Mouse (Mus musculus) midbrain, postnatal 0 days (tissue): ENCODE measurements around the gene Lysmd3. TPM values are rescaled to one million over a fixed set of nuclear protein-coding genes. Genes with fewer than 3 reads are reported as not detected.
A peak's percentile ranks its signal among the peaks of the same experiment; 100 is the strongest.

Experiments used
- ATAC-seq: fragments of 200-750 bp; cut with Nextera tagmentation; 2 replicates; pipeline ENCODE4 v1.8.0; 2017; ENCODE audit warnings: moderate number of reproducible peaks, mild to moderate bottlenecking, moderate TSS enrichment, moderate library complexity; ENCODE audit not compliant: low FRiP score
- DNase-seq: peaks from one replicate; pipeline ENCODE4 v3.0.0-alpha.2; 2015; ENCODE audit warnings: low spot score
- H3K27ac ChIP-seq: fragments of 300-500 bp; sonication (generic); 2 replicates; pipeline ENCODE4 v1.5.1; 2014; ENCODE audit warnings: low read depth, mild to moderate bottlenecking, low read length, mixed read lengths
- H3K27me3 ChIP-seq: fragments of 300-500 bp; sonication (generic); 2 replicates; pipeline ENCODE4 v1.6.1; 2014; ENCODE audit warnings: low read length, control low read depth, mixed read lengths; ENCODE audit not compliant: insufficient read depth
- H3K36me3 ChIP-seq: fragments of 300-500 bp; sonication (generic); 2 replicates; pipeline ENCODE4 v1.6.1; 2014; ENCODE audit warnings: low read length, control low read depth, mixed read lengths; ENCODE audit not compliant: insufficient read depth
- H3K4me1 ChIP-seq: fragments of 300-500 bp; sonication (generic); 2 replicates; pipeline ENCODE4 v1.6.1; 2014; ENCODE audit warnings: mild to moderate bottlenecking, control low read depth, antibody characterized with exemption, low read length, mixed read lengths; ENCODE audit not compliant: insufficient read depth
- H3K4me2 ChIP-seq: fragments of 300-500 bp; sonication (generic); 2 replicates; pipeline ENCODE4 v1.6.1; 2014; ENCODE audit warnings: low read depth, mild to moderate bottlenecking, low read length, mixed read lengths; ENCODE audit not compliant: poor library complexity, severe bottlenecking
- H3K4me3 ChIP-seq: fragments of 300-500 bp; sonication (generic); 2 replicates; pipeline ENCODE4 v1.5.1; 2014; ENCODE audit warnings: low read depth, mild to moderate bottlenecking, low read length, moderate library complexity
- H3K9ac ChIP-seq: fragments of 300-500 bp; sonication (generic); replicated peaks from 2 replicates; pipeline ENCODE4 v1.6.1; 2014; ENCODE audit warnings: mild to moderate bottlenecking, low read length, moderate library complexity, mixed read lengths; ENCODE audit not compliant: poor library complexity, severe bottlenecking
- H3K9me3 ChIP-seq: fragments of 300-500 bp; sonication (generic); 2 replicates; pipeline ENCODE4 v1.6.1; 2016; ENCODE audit warnings: low read length, control low read depth
- CTCF ChIP-seq: IDR thresholded peaks from 2 replicates; pipeline ENCODE4 v1.5.1; 2016; ENCODE audit warnings: antibody characterized with exemption, mild to moderate bottlenecking
- WGBS: fragments of 180-500 bp; shearing (Covaris S2); extraction: QIAGEN DNeasy Blood & Tissue Kit; methylation state at CpG from one replicate; pipeline ENCODE4 v1.1.7; 2014; 5-methylcytosine and 5-hydroxymethylcytosine counted together
- polyA plus RNA-seq: library from polyadenylated mRNA; unstranded; fragments of >200 nt; fragmentation: Nextera tagmentation; extraction: Ambion mirVana; gene quantifications from 2 replicates; pipeline ENCODE4 v1.2.1, GENCODE M21; 2015
- total RNA-seq: library from RNA; depleted of rRNA; stranded (reverse); fragments of >200 nt; gene quantifications from 2 replicates; pipeline ENCODE4 v1.2.3, GENCODE M21; 2014

Gene Lysmd3
- total and polyA plus RNA-seq, 2 experiments from 2014 or later: 13.7 to 15.6 TPM

- Histone ChIP-seq H3K4me2 (peak within 1 kb of the TSS; percentile 97), H3K27ac (no peak within 1 kb of the TSS), H3K27me3 (no peaks in the 10 kb centered on the region), H3K9me3 (no peaks in the 10 kb centered on the region), H3K4me1 (no peaks in the 10 kb centered on the region), H3K4me3 (peak within 1 kb of the TSS; percentile 59), H3K9ac (peak within 1 kb of the TSS; percentile 54), H3K36me3 (no peaks in the 10 kb centered on the region)
- ATAC-seq (peak; percentile 99), DNase-seq (peak; percentile 93)
- TF ChIP-seq CTCF: no peak
- 1% methylated on average over 42 of the region's 42 CpGs for WGBS
These were observed 24.6 kb upstream of the Lysmd3 start, which contains the start of gene Adgrv1 for GRCm38 (mm10) chr13:81632720-81633415. Gene Adgrv1, minus strand, starts transcription at chr13:81633154.

GRCm38 (mm10) chr13:81639624-81640023 lies 17.8 kb upstream of the Lysmd3 start:
- Histone ChIP-seq H3K4me3 (no peak overlapping the region), H3K4me2 (no peak overlapping the region), H3K4me1 (no peaks in the 10 kb centered on the region), H3K9ac (no peak overlapping the region), H3K27me3 (no peaks in the 10 kb centered on the region), H3K27ac (no peak overlapping the region), H3K36me3 (no peaks in the 10 kb centered on the region), H3K9me3 (no peaks in the 10 kb centered on the region)
- 13% methylated on average over 4 of the region's 4 CpGs for WGBS
- DNase-seq (no peak), ATAC-seq (no peak)
- no peak for TF ChIP-seq CTCF

GRCm38 (mm10) chr13:81640881-81641280 lies 16.6 kb upstream of the Lysmd3 start:
- no peak for DNase-seq
- 36% methylated on average over 6 of the region's 6 CpGs for WGBS
- no peaks in the 10 kb centered on the region for H3K27me3 ChIP-seq
- no peak for TF ChIP-seq CTCF
- no peak overlapping the region for H3K4me3 ChIP-seq
- H3K4me2 ChIP-seq: no peak overlapping the region
- ATAC-seq: no peak
- no peaks in the 10 kb centered on the region for H3K36me3 ChIP-seq
- no peaks in the 10 kb centered on the region for H3K9me3 ChIP-seq
- no peak overlapping the region for H3K9ac ChIP-seq
- H3K4me1 ChIP-seq: no peaks in the 10 kb centered on the region
- H3K27ac ChIP-seq: no peak overlapping the region

DNA sequence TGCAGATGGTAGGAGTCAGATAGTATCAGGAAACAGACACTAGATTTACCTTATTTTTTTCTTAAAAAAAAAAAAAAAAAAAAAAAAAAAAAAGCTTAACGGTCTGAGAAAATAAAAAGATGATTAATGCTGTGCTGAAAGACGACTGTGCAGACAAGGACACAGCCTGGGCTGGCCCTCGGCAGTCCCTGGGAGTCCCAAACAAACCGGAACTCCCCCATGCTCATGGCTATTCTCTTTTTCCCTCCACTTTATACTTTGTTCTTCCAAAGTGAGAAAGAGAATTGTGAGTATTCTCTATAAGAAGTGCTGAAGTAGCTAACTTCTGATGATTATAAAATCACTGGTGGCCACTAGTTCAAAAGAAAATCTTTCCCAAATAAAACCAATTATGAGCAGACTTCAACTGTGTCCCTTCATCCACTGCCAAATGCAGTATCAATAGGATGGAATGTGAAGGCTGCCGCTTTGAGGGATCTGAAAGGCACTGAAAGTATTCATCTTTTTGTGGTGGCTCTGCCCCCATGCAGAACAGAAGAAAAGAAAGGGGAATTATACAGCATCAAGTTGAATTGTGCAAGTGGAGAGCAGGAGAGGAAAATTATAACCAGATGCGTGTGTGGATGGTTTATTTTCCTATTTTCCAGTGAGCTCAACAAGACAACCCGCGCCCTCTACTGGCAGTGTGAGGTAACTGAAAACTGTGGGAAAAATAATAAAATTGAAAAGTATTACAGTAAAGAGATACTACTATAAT lies 16.0 kb upstream of the Lysmd3 start:
- no peaks in the 10 kb centered on the region for H3K27me3 ChIP-seq
- no peak overlapping the region for H3K9ac ChIP-seq
- peak overlapping the region; percentile 36 for H3K4me2 ChIP-seq
- H3K27ac ChIP-seq: no peak overlapping the region
- 9% methylated on average over 8 of the region's 8 CpGs for WGBS
- 0 out of 2 replicates have a peak overlapping the region, but pooled peaks have one; percentile 12 for H3K4me3 ChIP-seq
- DNase-seq: peak; percentile 77
- no peaks in the 10 kb centered on the region for H3K4me1 ChIP-seq
- H3K36me3 ChIP-seq: no peaks in the 10 kb centered on the region
- ATAC-seq: peak; percentile 49; the same call in 1 of the 2 replicates
- TF ChIP-seq CTCF: peak; percentile 90
- no peaks in the 10 kb centered on the region for H3K9me3 ChIP-seq

DNA sequence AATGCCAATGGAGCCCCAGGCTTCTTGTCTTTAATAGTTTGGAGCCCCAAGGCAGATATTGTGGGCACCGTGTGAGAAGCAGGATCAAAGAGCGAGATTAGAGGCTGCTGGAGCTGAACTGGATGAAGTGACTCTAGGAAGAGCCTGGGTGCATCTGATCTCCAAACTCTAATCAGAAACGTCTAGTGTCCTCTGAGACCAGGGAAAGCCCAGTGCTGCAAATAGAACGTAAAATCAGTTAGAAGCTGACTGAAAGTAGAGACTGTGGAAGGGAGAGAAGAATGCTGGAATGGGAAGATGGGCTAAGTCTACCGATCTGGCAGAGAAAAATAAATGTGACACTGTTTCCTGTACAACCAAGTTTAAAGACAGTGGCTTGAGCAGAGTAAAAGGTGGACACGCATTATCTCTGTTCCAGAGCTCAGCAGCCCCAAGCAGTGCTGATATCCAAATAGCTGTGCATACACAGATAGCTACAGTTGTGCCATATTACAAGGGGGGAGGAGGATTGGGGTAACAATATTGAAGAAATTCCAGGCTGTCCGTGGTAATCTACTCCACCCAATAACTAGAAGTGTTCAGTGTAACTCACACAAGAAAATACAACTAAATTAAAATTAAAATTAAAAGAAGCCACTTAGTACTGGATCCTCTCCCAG lies 14.8 kb upstream of the Lysmd3 start:
- Histone ChIP-seq H3K9me3 (no peaks in the 10 kb centered on the region), H3K4me2 (no peak overlapping the region), H3K36me3 (no peaks in the 10 kb centered on the region), H3K4me1 (no peaks in the 10 kb centered on the region), H3K27ac (no peak overlapping the region), H3K9ac (no peak overlapping the region), H3K27me3 (no peaks in the 10 kb centered on the region), H3K4me3 (no peak overlapping the region)
- DNase-seq (no peak), ATAC-seq (no peak)
- TF ChIP-seq CTCF: no peak
- WGBS: 41% methylated on average over 7 of the region's 7 CpGs
